Mouse (Mus musculus) layer of hippocampus, adult 9-10 months (tissue): ENCODE measurements around the gene Kif1b.

Source experiments
- DNase-seq: peaks from one replicate; pipeline ENCODE4 v3.0.0; 2022; ENCODE audit warnings: low spot score

Kif1b gene

GRCm38 (mm10) chr4:149136982-149137770 is 170.3 kb downstream of the Kif1b start, which contains the start of gene Cenps:
TSS of gene Cenps (minus strand) at chr4:149137629.
- DNase-seq: peak; percentile 67

GRCm38 (mm10) chr4:149136116-149136850 is 171.2 kb downstream of the Kif1b start:
- no peak for DNase-seq

DNA sequence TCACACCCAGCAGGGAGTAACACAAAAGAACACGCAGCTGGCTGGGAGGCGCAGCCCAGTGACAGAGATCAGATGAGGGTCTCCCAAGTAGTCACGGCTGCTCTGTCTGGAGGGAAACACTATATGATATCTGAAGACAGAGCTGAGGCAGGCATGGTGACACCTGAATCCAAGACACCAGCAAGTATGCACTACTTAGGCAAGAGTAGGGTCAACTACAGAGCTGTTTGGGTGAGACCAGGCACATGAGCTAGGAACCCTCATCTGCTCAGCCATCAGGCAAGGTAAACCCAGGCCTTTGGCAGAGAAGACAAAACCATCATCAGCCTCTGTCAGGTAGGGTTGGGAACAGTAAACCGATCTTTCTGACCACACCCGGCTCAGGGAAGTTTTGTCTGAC is 174.1 kb downstream of the Kif1b start:
- no peak for DNase-seq

- no peak for DNase-seq
These were observed 175.5 kb downstream of the Kif1b start for GRCm38 (mm10) chr4:149131789-149132565.

- DNase-seq: no peak
These were observed 176.3 kb downstream of the Kif1b start for GRCm38 (mm10) chr4:149131021-149131752.

- no peak for DNase-seq
These were observed 179.0 kb downstream of the Kif1b start for GRCm38 (mm10) chr4:149128467-149128866.

DNA sequence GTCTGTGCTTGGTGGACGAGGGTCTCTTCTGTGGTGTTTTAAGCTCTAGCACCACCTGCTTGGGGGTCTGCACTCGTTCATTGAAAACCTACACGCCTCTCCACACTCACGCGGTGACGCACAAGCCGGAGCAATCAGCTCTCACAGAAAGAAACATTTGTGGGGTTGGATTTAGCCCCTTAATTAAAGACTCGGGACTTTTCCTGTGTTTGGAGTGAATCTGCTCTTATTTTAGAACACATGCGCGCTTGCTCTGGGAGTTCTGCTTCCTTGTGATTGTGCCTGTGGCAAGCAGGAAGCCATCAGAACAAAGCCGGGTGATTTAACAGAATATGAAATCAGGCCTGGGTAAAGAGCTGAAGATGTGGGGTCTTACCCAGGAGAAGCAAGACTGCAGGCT is 180.8 kb downstream of the Kif1b start, which contains the start of gene Cort:
Gene Cort, minus strand, starts transcription at position 101 of the 400 bp plus-strand sequence.
- no peak for DNase-seq
